Mouse (Mus musculus) kidney, postnatal 25 days (tissue): ENCODE results near the gene Dgka.
"Not testable (repeated sequence)": the region's sequence is repeated elsewhere in the genome, so short reads cannot be mapped to it uniquely, and the experiment has no call there.

Experiments
- DNase-seq, 2 experiments: peaks; one replicate each; pipeline ENCODE4 v3.0.0; 2021; ENCODE audit warnings: mixed read lengths in 2 of 2

Gene Dgka

GRCm38 (mm10) chr10:128731002-128731433 is 13.6 kb downstream of the Dgka start:
- peak; percentile 81 to 89 for DNase-seq

DNA sequence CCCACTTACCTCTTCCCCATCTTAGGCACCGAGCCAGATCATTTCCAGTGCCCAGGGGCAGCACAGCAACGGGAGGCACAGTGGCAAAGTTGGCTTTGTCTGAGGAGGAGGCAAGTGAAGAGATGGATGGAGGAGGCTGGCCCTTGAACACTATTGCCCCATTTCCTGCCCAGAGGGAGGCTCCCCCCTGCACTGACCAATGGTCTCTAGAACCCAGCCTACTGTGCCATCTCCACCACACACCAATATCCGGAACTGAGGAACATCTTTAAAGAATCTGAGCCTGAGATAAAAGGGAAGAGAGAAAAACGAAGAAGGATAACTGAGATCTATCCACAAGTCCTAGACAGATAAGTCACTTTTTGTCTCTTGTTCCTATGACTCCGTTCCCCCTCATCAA is 16.6 kb downstream of the Dgka start:
- DNase-seq, result no peak

DNA sequence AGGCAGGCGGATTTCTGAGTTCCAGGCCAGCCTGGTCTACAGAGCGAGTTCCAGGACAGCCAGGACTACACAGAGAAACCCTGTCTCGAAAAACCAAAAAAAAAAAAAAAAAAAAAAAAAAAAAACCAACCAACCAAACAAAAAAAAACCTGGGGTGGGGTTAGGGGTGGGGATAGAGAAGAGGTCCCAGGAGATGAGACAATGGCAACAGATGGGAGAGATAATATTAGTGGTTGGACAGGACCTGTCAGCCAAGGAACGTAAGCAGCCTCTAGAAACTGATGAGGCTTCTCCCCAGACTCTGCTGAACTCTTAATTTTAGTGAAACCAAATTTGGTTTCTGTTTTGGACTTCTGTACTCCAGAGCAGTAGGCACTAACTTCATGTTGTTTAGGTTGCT is 19.2 kb downstream of the Dgka start:
- DNase-seq, result not testable (repeated sequence)

GRCm38 (mm10) chr10:128715559-128716537 is 28.8 kb downstream of the Dgka start:
- DNase-seq, result peak in 1 of 2 experiments; percentile 15

GRCm38 (mm10) chr10:128711318-128711717 is 33.3 kb downstream of the Dgka start:
- DNase-seq, result not testable (repeated sequence)

DNA sequence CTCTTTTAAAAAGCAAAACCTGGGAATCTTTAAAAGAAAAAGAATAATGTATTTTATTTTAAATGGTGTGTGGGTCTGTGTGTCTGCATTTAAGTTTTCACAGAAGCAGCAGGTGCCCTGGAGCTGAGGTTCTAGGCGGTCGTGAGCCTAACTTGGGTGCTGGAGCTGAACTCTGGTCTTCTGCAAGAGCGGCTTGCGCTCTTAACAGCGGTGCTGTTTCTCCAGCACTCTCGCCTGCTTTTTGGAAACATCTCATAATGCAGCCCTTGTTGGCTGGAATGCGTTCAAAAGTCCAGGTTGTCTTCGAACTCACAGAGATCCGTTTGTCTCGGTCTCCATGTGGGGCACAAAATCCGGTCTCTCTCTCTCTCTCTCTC is 39.4 kb downstream of the Dgka start:
- peak in 1 of 2 experiments; percentile 12 for DNase-seq

DNA sequence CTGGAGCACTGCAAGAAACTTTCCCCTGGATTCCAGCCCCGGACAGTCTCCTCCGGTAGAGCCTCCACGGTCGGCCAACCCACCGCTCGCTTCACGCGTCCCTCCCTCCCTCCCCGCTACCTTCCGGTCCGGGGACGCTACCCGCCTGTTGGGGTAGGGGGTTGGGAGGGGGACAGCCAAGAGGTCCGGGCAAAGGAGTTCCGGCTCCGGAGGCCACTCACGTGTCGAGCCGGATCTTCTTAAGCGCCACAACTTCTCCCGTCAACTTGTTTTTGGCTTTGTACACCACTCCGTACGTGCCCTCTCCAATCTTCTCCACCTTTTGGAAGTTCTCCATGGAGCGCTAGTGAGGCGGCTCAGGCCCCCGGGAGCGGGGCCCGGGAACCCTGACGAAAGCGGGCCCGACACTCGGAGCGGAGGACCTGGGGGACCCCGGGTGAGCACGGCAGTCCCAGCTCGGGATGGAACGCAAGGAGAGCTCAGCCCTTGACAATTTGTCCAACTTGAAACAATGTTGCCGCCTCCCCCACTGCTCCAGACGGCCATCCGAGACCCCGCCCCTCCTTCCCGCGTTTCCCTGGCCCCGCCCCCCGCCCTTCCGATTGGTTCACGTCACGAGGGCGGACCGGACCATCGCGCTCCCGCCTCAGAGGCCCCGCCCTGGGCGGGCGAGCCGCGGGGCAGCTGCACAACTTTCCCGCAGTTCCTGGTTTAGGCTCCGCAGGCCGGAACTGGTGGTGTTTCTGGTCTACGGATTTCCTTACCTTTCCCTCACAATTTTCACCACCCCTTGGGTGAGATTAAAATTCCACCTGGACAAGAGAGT is 40.0 kb downstream of the Dgka start, which contains the start of gene Cdk2:
Gene Cdk2, minus strand, starts transcription at position 541 of the 826 bp plus-strand sequence.
- peak; percentile 96 to 97 for DNase-seq

DNA sequence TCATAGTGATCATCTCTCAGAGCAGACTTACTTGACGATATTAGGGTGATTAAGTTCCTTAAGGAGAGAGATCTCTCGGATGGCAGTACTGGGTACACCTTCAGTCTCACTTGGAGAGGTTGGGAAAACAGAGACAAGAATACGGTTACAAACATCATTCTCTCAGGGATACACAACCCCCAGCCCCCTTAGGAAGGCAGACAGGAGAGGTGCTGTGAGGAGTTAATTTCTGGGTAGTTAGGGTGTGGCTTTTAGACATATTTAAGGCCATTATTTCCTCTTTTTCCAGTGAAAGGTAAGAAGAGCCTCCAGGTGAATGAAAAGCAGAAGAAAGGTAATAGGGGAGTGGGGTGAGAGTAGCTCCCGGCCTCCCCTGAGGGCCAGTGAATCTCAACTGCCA is 40.8 kb downstream of the Dgka start, which contains the start of gene Pmel:
Gene Pmel, plus strand, starts transcription at position 301 of the 400 bp plus-strand sequence.
- DNase-seq, result no peak

DNA sequence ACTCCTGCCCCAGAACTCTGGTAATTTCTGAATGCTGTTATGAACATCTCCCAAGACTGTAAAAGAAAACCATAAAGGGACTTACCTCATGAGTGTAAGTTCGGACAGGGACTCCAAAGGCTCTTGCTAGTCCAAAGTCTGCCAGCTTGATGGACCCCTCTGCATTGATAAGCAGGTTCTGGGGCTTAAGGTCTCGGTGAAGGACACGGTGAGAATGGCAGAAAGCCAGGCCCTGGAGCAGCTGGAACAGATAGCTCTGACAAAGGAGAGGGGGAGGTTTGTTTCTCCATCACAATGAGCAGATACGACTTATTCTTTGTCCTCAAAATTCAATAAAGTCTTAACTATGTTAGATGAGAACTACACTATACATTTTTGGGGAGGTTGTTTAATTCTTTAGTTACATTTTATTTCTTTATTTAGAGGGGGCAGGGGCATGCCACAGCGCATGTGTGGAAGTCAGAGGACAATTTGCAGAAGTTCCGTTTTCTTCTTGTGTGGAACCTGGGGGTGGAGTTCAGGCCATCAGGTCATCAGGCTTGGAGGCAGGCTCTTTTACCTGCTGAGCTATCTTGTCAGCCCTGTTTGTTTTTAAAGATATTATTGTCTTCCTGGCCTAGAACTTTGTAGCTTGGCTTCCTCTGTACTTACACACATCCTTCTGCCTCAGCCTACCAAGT is 42.2 kb downstream of the Dgka start:
- DNase-seq, result no peak

- DNase-seq, result no peak
Observed at GRCm38 (mm10) chr10:128700712-128701111, 43.9 kb downstream of the Dgka start.

DNA sequence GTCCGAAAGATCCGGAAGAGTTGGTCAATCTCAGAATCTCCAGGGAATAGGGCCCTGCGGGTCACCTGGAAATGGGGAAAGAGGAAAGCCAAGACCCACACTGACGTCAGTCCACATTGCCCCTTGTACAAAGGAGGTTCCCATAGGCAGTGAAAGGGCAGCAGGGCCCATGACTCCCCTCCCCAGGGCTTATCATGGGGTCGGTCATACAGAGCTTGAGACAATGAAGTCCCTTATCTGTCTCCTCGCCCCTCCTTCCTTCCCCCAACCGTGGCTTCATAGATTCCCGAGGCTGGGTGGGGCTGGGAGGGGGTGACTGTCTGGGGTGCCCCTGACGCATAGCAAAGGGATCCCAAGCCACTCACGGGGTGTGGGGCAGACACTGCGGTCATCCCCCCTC is 45.0 kb downstream of the Dgka start:
- DNase-seq, result no peak

DNA sequence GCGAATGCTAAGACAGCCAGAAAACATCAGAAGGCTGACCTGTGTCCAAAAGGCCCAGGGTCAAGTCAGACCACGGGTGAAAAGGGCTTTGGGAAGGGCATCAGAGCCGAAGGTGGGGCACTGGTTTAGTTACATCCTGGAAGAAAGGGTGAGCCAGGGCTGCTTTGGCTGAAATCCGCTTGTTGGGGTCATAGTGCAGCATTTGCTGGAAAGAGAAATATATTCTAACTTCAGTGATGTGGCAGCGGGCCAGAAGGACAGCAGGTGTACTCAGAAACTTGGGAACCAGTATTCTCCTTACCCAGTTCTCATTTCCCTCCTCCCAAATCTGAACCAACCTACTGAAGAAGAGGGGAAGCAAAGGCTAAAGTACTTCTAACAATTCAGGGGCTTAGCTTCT is 45.6 kb downstream of the Dgka start:
- DNase-seq, result peak; percentile 77 to 80

- DNase-seq, result no peak
Observed at GRCm38 (mm10) chr10:128697072-128697725, 47.5 kb downstream of the Dgka start.

DNA sequence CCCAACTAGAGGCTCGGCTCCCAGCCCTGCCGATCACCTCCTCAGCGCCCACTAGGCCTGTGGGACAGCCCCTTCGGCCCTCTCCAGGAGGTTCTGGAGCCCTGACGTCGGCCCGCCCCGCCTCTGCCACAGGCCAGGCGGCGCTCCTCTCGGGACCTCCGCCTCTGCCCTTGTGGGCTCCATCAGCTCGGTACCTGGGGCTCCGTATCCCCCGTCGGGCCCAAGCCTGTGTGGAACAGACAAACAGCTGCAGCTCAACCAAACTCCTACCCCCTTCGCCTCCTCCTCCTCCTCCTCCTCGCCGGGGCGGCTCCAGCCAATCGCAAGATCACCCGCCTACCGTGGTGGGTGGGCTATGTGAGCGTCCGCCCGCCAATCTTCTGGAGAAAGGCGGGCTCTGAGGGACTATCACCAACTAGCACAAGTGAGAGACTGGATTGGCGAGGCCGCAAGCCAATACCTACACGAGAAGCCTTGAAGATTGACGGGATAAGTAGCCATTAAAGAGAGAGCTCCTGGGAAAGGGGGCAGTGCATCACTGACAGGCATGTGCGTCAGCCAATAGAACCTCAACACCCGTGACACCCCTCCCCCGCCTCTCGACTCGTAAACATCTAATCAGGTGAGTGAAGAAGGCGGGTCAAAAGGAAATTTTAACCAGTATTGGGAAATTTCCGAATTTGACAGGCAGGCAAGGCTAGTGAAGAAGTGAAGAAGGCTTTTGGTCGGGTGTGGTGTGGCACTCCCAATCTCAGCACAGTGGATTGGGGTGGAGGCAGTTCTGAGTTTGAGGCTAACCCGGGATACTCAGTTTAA is 48.5 kb downstream of the Dgka start, which contains the start of gene Rab5b:
Gene Rab5b, minus strand, starts transcription at position 273 of the 816 bp plus-strand sequence.
- peak; percentile 98 to 100 for DNase-seq

GRCm38 (mm10) chr10:128695411-128695991 is 49.2 kb downstream of the Dgka start:
- DNase-seq, result no peak

- DNase-seq, result peak in 1 of 2 experiments; percentile 45
Observed at GRCm38 (mm10) chr10:128674469-128675008, 70.1 kb downstream of the Dgka start.

- DNase-seq, result peak; percentile 86 to 93
Observed at GRCm38 (mm10) chr10:128673763-128674468, 70.7 kb downstream of the Dgka start, which contains the start of gene Suox. Gene Suox, minus strand, starts transcription at chr10:128674073.

DNA sequence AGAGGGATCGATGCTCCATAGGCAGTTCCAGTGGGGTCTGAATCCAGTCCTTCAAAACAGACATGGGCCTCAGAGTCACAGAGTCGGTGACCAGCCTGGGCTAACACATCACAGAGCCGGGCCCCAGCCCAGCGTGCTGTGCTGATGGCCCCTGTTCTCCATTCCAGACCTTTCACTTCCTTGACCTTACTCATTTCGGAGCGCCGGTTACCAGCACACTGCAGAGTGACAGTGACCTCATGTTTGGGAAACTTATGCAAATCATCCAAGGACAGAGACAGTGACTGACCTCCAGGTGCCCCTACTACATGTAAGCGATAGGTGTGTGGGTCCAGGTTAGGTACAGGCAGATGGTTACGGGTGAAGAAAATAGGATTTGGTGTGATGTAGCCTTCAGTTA is 73.5 kb downstream of the Dgka start:
- DNase-seq, result no peak
